Mouse (Mus musculus): ENCODE measurements around the gene Fads2.

The Fads2 gene

DNA sequence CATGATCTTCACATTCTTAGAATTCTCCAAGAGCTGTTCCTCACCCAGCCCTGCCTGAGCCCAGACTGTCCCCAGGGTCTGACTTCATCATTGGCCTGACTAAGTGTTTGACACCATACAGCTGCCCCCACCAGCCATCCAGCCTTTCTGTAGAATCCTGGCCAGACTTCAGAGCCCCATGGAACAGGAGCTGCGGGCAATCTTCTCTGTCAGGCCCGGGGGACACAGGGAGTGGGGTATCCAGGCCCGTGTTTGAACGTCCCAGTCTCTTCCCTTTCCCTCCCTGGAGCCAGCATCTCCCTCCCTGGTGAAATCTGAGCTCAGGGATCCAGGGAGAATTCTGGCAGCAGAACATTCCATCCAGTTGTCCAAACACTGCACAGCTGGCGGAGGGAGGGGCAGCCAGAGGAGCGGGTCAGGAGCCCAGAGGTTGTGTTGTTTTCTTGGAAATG, 88.7 kb downstream of the Fads2 start:
- DNase-seq = no peak
